Mouse (Mus musculus): ENCODE data around the gene Lrrc27. TPM values are rescaled to one million over a fixed set of nuclear protein-coding genes. Genes with fewer than 3 reads are reported as not detected.
A peak's percentile ranks its signal among the peaks of the same experiment; 100 is the strongest.

Gene Lrrc27
- total RNA-seq, 4 experiments from 2014 or later = 4.6 to 7.3 (median 6.5) TPM

DNA sequence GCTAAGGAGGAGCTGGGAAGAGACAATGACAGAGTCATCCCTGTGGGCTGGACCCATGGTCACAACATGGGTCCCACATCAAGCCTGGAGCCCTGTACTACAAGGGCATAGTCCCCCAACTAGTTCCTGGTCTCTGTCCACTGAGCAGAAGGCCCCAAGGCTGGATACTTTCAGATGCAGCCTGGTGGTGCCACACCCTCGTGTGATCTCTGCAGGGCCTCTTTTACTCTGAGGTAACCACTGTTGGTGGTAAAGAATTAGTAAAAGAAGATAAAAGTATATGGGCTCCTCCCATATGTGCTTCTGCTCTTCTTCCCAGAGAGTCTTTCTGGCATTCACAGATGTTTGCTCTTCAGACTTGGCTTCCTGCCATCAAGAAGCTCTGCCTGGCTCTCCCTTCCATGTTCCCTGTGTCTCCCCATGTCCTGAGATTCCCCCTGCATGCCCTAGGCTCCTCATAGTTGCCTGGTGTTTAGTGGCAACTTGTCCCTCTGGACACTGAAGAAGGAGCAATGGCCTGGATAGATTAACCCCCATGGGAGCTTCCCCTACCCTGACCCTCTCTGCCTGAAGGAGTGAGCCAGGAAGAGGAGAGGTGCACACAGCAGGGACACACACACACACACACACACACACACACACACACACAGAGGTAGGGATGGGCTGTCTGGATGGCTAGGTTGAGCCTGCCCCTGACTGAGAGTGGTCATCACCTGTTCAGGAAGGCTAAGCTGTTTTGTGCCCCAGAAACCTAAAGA lies 60.0 kb downstream of the Lrrc27 start:
- DNase-seq (ENCODE audit: low spot score in 2 of 2) = peak in 1 of 2 experiments; percentile 47

DNA sequence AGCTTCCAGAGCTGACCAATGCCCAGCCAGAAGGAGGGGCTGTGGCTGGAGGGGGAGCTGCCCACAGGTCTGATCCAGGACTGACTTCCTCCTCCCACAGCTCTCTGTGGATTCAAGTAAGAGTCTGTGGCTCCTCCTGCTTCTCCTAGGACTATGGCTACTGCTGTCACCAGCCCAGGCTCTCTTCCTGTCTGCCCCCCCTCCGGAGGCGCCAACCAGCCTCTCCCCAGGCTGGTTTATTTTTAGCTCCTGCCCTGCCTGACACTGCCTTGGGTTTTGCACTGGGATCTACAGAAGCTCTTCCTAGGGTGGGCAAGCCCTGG lies 60.6 kb downstream of the Lrrc27 start:
- no peak for DNase-seq (ENCODE audit: low spot score in 2 of 2)

DNA sequence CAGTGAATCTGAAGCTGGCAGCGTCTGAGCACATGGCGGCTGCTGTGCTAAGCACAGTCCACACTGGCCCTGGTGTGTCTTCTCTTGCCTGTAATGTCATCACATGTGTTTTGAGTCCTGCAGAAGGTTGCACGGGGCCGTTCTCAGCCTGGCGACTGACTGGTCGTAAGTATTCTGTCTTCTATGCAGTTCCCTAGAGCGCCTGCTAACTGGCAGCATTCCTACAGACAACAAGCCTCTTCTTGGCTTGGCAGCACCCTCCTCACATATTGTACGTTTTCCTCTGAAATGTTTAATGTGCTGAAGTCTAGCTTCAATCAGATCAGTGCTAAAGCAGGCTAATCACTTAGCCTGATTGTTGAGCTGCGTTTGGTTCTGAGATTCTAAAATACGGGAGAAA lies 62.8 kb downstream of the Lrrc27 start:
- DNase-seq (ENCODE audit: low spot score in 2 of 2) = peak; percentile 32 to 55

DNA sequence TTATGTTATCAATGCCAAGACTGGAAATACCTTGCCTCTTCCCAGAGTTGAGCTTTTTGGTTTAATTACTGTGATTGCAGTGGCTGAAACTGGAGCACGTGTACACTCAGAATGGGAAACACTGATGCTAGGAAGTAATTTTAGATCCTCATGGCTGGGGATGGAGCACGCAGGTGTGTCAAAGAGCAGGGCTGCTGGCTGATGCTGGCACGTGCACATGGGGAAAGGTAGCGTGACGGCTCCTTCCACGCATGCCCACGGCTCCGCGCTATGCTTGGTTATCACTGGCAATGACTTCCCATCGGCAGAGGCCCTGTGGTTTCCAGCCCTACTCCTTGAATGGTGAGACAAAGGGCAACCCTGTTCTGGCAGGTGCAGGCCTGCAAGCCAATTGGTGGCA lies 63.4 kb downstream of the Lrrc27 start:
- DNase-seq (ENCODE audit: low spot score in 2 of 2) = no peak

DNA sequence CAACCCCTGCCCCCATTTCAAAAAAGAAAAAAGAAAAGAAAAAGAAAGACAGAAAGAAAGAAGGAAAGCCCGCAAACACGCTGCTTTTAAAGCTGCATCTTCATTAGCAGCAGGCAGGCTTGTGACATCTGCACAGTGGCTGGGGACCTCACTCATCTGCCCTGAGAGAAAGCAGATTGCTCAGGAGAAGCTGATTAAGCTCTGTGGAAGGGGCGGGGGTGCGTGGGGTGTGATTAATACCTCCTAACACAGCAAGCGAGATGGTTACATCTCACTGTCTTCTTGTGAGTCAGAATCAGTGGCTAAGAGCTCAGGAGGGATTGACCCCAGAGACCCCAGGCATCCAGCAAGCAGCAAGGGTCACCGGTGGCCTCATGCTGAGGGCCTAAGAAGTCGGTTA lies 64.7 kb downstream of the Lrrc27 start:
- no peak for DNase-seq (ENCODE audit: low spot score in 2 of 2)

DNA sequence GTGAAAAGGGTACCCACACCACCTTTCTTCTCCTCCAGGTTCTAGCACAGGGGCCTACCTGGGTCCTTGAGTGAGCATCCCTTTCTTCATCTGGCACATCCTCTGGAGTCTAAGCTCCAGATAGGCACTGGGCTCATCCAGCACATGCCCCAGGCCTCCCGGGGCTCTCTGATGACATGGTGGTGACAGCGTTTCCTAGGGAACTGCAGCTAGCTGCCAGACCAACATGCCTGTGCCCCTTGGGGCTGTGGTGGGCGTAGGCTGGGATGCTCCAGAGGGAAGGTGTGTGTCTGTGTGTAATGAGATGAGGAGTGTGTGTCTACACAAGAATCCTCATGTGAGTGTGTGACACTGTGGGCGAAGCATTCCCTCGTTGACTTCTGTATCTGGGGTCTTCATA lies 66.8 kb downstream of the Lrrc27 start:
- no peak for DNase-seq (ENCODE audit: low spot score in 2 of 2)

DNA sequence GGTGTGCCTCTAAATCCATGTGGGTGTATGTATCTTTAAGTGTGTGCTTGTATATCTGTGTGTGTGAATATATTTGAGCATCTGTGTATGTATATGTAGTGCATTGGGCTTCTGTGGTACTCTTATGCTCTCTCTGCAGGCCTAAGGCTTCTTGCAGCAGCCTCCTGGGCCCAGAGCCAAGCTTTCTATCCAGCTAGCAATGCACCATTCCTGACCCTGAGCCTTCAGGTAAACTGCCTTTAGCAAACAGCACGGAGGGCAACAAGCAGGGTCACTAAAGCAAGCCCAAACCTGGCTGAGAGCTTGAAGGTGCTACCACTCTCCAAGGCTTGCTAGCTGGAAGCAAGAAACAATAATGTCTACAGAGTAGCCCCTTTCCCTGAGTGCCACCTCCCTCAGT lies 67.3 kb downstream of the Lrrc27 start:
- no peak for DNase-seq (ENCODE audit: low spot score in 2 of 2)

DNA sequence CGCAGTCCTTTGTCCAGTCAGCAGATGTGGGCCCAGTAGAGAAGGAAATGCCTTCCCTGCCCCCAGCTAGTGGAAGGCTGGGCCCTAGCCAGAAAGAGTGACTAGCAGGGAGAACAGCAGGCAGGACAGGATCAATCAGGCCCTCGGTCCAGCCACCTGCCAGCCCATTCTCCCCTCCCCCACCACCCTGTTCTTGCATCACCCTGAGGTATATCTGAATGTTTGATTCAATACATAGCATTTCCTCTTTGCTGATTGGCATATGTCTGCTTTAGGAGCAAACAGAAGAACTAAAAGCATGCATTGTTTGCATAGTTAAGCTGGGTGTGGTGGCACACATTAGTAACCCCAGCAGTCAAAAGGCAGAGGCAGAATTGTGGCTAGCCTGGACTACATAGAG lies 68.4 kb downstream of the Lrrc27 start:
- no peak for DNase-seq (ENCODE audit: low spot score in 2 of 2)

DNA sequence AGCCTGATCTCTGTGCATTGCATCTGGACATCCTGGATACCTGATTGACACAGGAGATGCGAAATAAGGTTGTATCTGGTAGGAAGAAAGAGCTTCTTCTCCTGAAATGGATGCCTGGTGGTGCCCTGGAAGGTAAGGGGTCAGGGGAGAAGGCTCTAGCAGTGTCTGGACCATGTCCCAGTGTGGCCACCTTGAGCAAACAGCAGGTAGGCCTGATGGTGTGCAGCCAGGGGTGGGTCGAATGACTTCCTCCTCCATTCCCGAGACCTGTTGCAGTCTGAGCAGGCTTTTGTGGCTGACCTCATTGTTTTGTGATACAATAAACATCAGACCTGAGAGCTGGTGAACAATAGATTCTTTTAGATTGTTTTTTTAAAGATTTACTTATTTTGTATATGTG lies 69.2 kb downstream of the Lrrc27 start:
- no peak for DNase-seq (ENCODE audit: low spot score in 2 of 2)

DNA sequence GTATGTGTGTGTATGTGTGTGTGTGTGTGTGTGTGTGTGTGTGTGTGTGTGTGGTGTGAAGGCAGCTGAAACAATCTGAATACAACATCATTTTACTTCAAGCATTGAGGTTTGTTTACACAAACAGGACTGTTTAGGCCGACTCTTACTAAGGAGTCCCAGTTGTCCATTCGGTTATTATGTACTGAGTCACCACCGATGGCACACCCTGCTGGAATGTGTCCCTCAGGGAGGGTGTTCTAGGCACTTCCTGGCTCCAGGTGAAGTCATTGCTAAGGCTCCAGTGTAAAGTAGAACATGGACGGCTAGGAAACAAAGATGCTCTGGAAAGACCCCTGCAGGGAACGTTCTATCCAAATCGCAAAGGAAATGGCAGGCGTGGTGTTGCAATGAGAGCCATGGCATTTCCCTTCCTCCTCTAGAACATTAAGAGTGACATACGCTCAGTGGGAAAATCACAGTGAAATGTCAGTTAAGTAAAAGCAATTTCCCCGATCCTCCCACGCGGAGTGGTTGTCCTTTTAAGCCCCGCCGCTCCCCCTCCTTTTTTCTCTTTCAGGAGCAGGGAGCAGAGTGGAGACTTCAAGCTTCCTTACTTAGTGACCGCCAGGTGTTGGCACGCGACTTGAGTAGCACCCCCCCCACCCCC lies 72.6 kb downstream of the Lrrc27 start:
- DNase-seq (ENCODE audit: low spot score in 2 of 2) = peak in 1 of 2 experiments; percentile 43

DNA sequence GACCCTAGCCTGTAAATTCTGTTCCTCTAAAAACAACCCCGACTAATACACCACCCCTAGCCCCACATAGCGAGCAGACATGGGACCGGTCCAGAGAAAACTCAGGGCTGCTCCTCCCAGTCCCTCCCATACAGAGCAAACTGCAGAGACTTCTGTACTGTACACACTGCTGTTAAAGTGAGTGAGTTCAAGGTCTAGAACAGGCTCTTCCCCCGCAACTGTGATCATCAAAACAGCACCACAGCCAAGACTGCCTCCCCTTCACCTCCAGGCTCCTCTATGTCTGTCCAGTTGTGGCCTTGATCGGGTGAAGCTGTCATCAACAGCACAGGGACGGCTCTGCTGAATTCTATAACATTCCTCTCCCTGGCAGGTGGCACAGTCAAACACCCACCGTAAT lies 75.8 kb downstream of the Lrrc27 start:
- no peak for DNase-seq (ENCODE audit: low spot score in 2 of 2)

Other genes starting within 250 kb of the Lrrc27 start
- 10 to 100 TPM; 48.8 to 55.4 (median 53.4) TPM for gene Dpysl4, start 127.0 kb upstream of the Lrrc27 start, total RNA-seq (2022)
- 10 to 100 TPM; 81.3 to 94.0 (median 88.8) TPM for gene Stk32c, start 319 bp downstream of the Lrrc27 start, total RNA-seq (2022)
- 10 to 100 TPM; 26.9 to 37.1 (median 32.1) TPM for gene Pwwp2b, start 35.5 kb downstream of the Lrrc27 start, total RNA-seq (2022)
- 10 to 100 TPM; 38.2 to 46.4 (median 39.6) TPM for gene Inpp5a, start 176.1 kb downstream of the Lrrc27 start, total RNA-seq (2022)

Measured in layer of hippocampus, adult 8-10 months (tissue).